Mouse (Mus musculus): ENCODE results near the gene Mgrn1. TPM values are rescaled to one million over a fixed set of nuclear protein-coding genes. Genes with fewer than 3 reads are reported as not detected.

Mgrn1 gene
- polyA plus RNA-seq, 1 experiment from 2014 or later: 85.4 TPM

GRCm38 (mm10) chr16:4881400-4882351 lies 4.4 kb upstream of the Mgrn1 start:
- no peak overlapping the region; the same call in 1 of the 2 replicates for H3K9ac ChIP-seq (replicated peaks; ENCODE audit: low read depth, low read length)
- 74% methylated on average over 10 of the region's 10 CpGs for WGBS
- ATAC-seq (ENCODE audit: insufficient number of reproducible peaks, insufficient read depth, low FRiP score, low read depth): no peak

GRCm38 (mm10) chr16:4884930-4885329 lies 1.1 kb upstream of the Mgrn1 start:
- Histone ChIP-seq H3K4me3 (ENCODE audit: low read depth, low read length) (peak overlapping the region; percentile 90; the same call in 1 of the 2 replicates), H3K36me3 (ENCODE audit: control insufficient read depth, insufficient read depth, low read length) (no peaks in the 10 kb centered on the region), H3K9ac (replicated peaks; ENCODE audit: low read depth, low read length) (no peak overlapping the region), H3K27me3 (ENCODE audit: control insufficient read depth, insufficient read depth, low read length) (no peaks in the 10 kb centered on the region), H3K4me2 (replicated peaks; ENCODE audit: low read depth, low read length) (no peak overlapping the region), H3K9me3 (ENCODE audit: control insufficient read depth, low read depth, low read length) (no peaks in the 10 kb centered on the region), H3K4me1 (ENCODE audit: control insufficient read depth, insufficient read depth, low read length) (peaks cover 31% of the 10 kb centered on the region; the same call in 1 of the 2 replicates), H3K27ac (ENCODE audit: low read length) (no peak overlapping the region)
- 93% methylated on average over 10 of the region's 10 CpGs for WGBS
- ATAC-seq (ENCODE audit: insufficient number of reproducible peaks, insufficient read depth, low FRiP score, low read depth): no peak

More at GRCm38 (mm10) chr16:4881400-4882351, 4.4 kb upstream of the Mgrn1 start:
- Histone ChIP-seq H3K36me3 (ENCODE audit: control insufficient read depth, insufficient read depth, low read length) (no peaks in the 10 kb centered on the region), H3K4me3 (ENCODE audit: low read depth, low read length) (peak overlapping the region; percentile 90), H3K27ac (ENCODE audit: low read length) (peak overlapping the region; percentile 100; the same call in 1 of the 2 replicates), H3K9me3 (ENCODE audit: control insufficient read depth, low read depth, low read length) (no peaks in the 10 kb centered on the region), H3K27me3 (ENCODE audit: control insufficient read depth, insufficient read depth, low read length) (no peaks in the 10 kb centered on the region), H3K4me1 (ENCODE audit: control insufficient read depth, insufficient read depth, low read length) (peaks cover 25% of the 10 kb centered on the region), H3K4me2 (replicated peaks; ENCODE audit: low read depth, low read length) (peak overlapping the region; percentile 63)

- Histone ChIP-seq H3K36me3 (ENCODE audit: control insufficient read depth, insufficient read depth, low read length) (no peaks in the 10 kb centered on the region), H3K4me2 (replicated peaks; ENCODE audit: low read depth, low read length) (peak overlapping the region; percentile 67), H3K4me1 (ENCODE audit: control insufficient read depth, insufficient read depth, low read length) (peaks cover 27% of the 10 kb centered on the region; the same call in 1 of the 2 replicates), H3K27ac (ENCODE audit: low read length) (peak overlapping the region; percentile 87), H3K9ac (replicated peaks; ENCODE audit: low read depth, low read length) (peak overlapping the region; percentile 91), H3K27me3 (ENCODE audit: control insufficient read depth, insufficient read depth, low read length) (no peaks in the 10 kb centered on the region), H3K4me3 (ENCODE audit: low read depth, low read length) (peak overlapping the region; percentile 90), H3K9me3 (ENCODE audit: control insufficient read depth, low read depth, low read length) (no peaks in the 10 kb centered on the region)
- ATAC-seq (ENCODE audit: insufficient number of reproducible peaks, insufficient read depth, low FRiP score, low read depth): no peak
- WGBS: 2% methylated on average over 8 of the region's 8 CpGs
These were observed 606 bp downstream of the Mgrn1 start for GRCm38 (mm10) chr16:4886690-4887020.

- Histone ChIP-seq H3K9ac (replicated peaks; ENCODE audit: low read depth, low read length) (no peak overlapping the region), H3K4me3 (ENCODE audit: low read depth, low read length) (no peak overlapping the region), H3K4me1 (ENCODE audit: control insufficient read depth, insufficient read depth, low read length) (peaks cover 23% of the 10 kb centered on the region; the same call in 1 of the 2 replicates), H3K9me3 (ENCODE audit: control insufficient read depth, low read depth, low read length) (no peaks in the 10 kb centered on the region), H3K4me2 (replicated peaks; ENCODE audit: low read depth, low read length) (no peak overlapping the region), H3K36me3 (ENCODE audit: control insufficient read depth, insufficient read depth, low read length) (no peaks in the 10 kb centered on the region), H3K27me3 (ENCODE audit: control insufficient read depth, insufficient read depth, low read length) (no peaks in the 10 kb centered on the region), H3K27ac (ENCODE audit: low read length) (no peak overlapping the region)
- 62% methylated on average over 4 of the region's 4 CpGs for WGBS
- no peak for ATAC-seq (ENCODE audit: insufficient number of reproducible peaks, insufficient read depth, low FRiP score, low read depth)
These were observed 4.2 kb downstream of the Mgrn1 start for GRCm38 (mm10) chr16:4890201-4890709.

- Histone ChIP-seq H3K9ac (replicated peaks; ENCODE audit: low read depth, low read length) (no peak overlapping the region), H3K4me1 (ENCODE audit: control insufficient read depth, insufficient read depth, low read length) (peaks cover 16% of the 10 kb centered on the region; the same call in 1 of the 2 replicates), H3K27me3 (ENCODE audit: control insufficient read depth, insufficient read depth, low read length) (no peaks in the 10 kb centered on the region), H3K9me3 (ENCODE audit: control insufficient read depth, low read depth, low read length) (no peaks in the 10 kb centered on the region), H3K4me2 (replicated peaks; ENCODE audit: low read depth, low read length) (no peak overlapping the region), H3K27ac (ENCODE audit: low read length) (no peak overlapping the region), H3K36me3 (ENCODE audit: control insufficient read depth, insufficient read depth, low read length) (no peaks in the 10 kb centered on the region), H3K4me3 (ENCODE audit: low read depth, low read length) (no peak overlapping the region)
- 89% methylated on average over 6 of the region's 6 CpGs for WGBS
- ATAC-seq (ENCODE audit: insufficient number of reproducible peaks, insufficient read depth, low FRiP score, low read depth): no peak
These were observed 6.1 kb downstream of the Mgrn1 start for GRCm38 (mm10) chr16:4892171-4892570.

GRCm38 (mm10) chr16:4894201-4894908 lies 8.3 kb downstream of the Mgrn1 start:
- H3K27me3 ChIP-seq (ENCODE audit: control insufficient read depth, insufficient read depth, low read length): no peaks in the 10 kb centered on the region
- no peak overlapping the region for H3K4me3 ChIP-seq (ENCODE audit: low read depth, low read length)
- no peaks in the 10 kb centered on the region for H3K36me3 ChIP-seq (ENCODE audit: control insufficient read depth, insufficient read depth, low read length)
- no peak overlapping the region for H3K4me2 ChIP-seq (replicated peaks; ENCODE audit: low read depth, low read length)
- no peak overlapping the region for H3K27ac ChIP-seq (ENCODE audit: low read length)
- H3K4me1 ChIP-seq (ENCODE audit: control insufficient read depth, insufficient read depth, low read length): peaks cover 4% of the 10 kb centered on the region; the same call in 1 of the 2 replicates
- H3K9me3 ChIP-seq (ENCODE audit: control insufficient read depth, low read depth, low read length): no peaks in the 10 kb centered on the region
- H3K9ac ChIP-seq (replicated peaks; ENCODE audit: low read depth, low read length): no peak overlapping the region
- no peak for ATAC-seq (ENCODE audit: insufficient number of reproducible peaks, insufficient read depth, low FRiP score, low read depth)
- WGBS: 88% methylated on average over 7 of the region's 7 CpGs

- Histone ChIP-seq H3K4me1 (ENCODE audit: control insufficient read depth, insufficient read depth, low read length) (no peaks in the 10 kb centered on the region), H3K27ac (ENCODE audit: low read length) (no peak overlapping the region), H3K4me2 (replicated peaks; ENCODE audit: low read depth, low read length) (no peak overlapping the region), H3K27me3 (ENCODE audit: control insufficient read depth, insufficient read depth, low read length) (no peaks in the 10 kb centered on the region), H3K36me3 (ENCODE audit: control insufficient read depth, insufficient read depth, low read length) (no peaks in the 10 kb centered on the region), H3K9me3 (ENCODE audit: control insufficient read depth, low read depth, low read length) (no peaks in the 10 kb centered on the region), H3K9ac (replicated peaks; ENCODE audit: low read depth, low read length) (no peak overlapping the region), H3K4me3 (ENCODE audit: low read depth, low read length) (no peak overlapping the region)
- no peak for ATAC-seq (ENCODE audit: insufficient number of reproducible peaks, insufficient read depth, low FRiP score, low read depth)
- WGBS: 66% methylated on average over 5 of the region's 5 CpGs
These were observed 10.4 kb downstream of the Mgrn1 start for GRCm38 (mm10) chr16:4896249-4897027.

Data from stomach, embryonic 14.5 days (tissue).